Mouse (Mus musculus) G1E-ER4 (cell line): ENCODE measurements around the gene Stard9. TPM values are rescaled to one million over a fixed set of nuclear protein-coding genes. Genes with fewer than 3 reads are reported as not detected.

Source experiments
- GATA1 ChIP-seq: IDR thresholded peaks from one replicate; pipeline ENCODE4 v1.8.0; 2012; ENCODE audit warnings: low read length, inconsistent platforms
- polyA plus RNA-seq: library from polyadenylated mRNA; stranded (reverse); fragments of >175 nt; gene quantifications from 2 replicates; pipeline ENCODE4 v1.2.3, GENCODE M21; 2012

The Stard9 gene
- polyA plus RNA-seq, 1 experiment = 0.26 TPM

DNA sequence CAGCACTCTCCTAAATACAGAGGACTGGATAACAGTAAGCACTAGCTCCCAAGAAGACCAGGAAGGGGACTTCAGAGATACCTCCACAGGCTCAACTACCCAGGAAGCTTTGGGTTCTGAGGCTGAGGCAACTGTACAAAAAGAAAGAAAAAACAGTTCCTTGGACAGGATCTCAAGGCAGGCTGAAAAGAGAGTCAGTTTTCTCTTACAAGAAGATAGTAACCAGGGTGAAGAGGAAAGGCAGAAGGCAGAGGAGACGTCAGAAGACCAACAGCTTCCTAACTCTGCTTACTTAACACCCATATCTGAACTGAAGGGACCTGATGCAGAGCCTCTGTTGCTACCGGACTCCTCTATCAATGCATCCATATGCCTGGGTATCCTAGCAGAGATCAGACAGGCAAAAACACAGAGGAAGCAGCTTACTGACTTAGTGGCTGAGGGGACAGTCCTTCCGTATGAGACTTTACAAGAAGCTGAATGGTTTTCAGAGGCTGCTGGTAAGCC lies 71.5 kb downstream of the Stard9 start:
- no peak for TF ChIP-seq GATA1

DNA sequence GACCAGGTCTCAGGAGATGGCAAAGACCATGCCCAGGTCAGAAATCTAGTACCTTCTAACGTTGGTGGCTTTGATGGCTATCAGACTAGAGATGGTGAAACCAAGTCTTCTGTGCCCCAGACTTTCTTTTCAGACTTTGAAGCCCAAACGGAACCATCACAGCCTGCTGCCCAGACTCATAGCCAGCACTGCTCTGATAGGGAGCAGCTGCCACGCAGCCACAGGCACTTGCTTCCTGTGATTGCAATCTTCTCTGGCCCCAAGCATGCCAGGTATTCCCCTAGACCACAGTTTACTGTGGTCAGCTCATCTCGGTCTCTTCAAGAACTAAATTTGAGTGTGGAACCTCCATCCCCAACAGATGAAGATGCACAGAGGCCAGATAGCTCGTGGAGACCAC lies 73.8 kb downstream of the Stard9 start:
- no peak for TF ChIP-seq GATA1

DNA sequence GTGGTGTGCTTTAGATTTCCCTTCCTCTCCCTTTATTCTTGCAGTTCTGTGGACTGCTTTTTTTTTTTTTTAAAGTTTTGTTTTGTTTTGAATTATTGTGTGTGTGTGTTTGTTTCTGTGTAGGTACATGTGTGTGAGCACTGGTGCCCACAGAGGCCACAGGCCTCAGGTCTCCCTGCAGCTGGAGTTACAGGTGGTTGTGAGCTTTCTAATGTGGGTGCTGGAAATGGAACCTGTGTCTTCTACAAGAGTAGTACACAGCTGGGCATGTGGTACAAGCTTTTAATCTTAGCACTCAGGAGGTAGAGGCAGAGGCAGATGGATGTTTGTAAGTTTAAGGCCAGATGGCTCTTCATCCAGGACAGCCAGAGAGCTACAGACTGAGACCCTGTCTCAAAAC lies 78.1 kb downstream of the Stard9 start:
- no peak for TF ChIP-seq GATA1

DNA sequence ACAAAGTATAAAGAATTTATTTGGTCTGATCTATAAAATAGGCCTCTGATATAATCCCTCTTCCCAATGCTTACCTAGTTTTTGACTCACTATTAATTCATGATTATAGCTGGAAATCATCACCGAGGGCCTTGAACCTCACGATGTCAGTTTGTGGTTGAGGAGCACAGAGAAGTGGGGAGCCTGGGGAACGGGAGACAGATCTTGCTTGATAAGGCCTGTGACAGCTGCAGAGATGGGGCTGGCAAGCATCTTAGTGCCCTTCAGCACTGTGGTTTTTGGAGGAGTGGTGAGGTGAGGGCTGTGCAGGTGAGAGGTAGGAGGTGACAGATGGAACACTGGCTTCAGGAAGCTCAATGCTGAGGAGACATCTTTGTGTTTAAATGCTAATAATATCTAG lies 81.2 kb downstream of the Stard9 start:
- TF ChIP-seq GATA1 = no peak

DNA sequence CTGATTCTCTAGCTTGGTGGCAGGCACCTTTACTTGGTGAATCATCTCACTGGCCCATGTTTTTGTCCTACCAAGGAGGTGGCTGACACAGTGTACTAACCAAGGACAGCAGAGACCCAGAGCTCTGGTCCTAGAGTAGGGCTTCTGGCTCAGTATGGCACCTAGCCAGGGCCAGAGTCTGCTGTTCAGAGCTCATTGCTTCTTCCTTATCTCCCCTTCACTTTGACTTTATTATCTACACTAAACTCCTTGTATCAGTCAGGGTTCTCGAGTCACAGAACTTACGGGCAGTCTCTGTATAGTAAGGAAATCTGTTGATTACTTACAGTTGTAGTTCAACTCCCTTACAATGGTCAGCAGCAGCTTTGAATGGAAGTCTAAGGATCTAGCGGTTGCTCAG lies 82.0 kb downstream of the Stard9 start:
- TF ChIP-seq GATA1 = no peak

DNA sequence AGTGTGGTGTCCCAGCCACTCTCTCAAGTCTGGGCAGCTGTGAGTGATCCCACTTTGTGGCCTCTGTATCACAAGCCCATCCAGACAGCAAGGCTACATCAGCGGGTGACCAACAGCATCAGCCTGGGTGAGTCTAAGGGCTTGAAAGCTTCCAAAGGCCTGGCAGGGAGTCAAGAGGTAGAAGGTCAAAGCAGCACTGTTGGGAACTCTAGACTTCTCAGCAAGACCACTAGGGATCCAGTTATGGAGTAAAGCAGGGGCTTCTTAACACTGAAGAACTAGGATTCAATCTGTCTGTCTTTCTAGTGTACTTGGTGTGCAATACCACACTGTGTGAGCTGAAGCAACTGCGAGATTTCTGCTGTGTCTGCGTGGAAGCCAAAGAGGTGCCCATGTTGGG lies 84.5 kb downstream of the Stard9 start:
- TF ChIP-seq GATA1 = no peak

DNA sequence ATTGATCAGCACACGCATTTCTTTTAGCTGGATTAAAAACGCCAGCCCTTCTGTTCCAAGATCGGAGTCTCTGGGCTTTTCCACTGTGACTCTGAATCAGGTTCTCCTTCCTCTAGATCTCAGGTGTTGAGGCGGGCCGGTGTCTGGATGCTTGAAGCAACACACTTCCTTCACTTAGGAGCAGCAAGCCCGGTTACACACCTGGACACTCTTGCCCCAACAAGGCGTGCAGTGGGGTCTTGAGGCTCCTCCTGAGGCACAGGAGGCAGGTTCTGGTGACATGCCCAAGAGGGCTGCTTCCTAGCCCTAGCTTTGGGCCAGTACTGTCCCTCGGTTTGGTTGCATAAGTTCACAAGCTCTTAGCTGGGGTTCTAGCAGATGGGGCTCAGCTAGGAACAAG lies 89.6 kb downstream of the Stard9 start:
- TF ChIP-seq GATA1 = no peak

DNA sequence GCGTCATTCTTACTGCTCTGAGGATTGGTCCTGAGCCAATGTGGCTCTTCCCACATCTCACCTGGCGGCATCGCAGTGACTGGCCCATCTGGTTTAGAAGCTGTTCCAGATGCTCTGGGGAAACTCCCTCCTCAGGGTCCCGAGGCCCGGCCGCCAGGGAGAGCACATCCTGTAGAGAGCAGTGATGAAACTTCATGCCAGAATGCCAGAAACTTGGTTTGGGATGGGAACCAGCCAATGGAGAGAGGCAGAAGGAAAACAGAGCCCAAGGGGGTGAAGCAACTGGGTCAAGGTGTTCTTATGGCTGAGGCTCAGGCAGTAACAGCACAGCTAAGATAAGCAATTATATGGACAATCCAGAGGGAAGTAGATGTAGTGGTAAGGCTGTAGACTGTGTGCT lies 91.9 kb downstream of the Stard9 start:
- TF ChIP-seq GATA1 = no peak

DNA sequence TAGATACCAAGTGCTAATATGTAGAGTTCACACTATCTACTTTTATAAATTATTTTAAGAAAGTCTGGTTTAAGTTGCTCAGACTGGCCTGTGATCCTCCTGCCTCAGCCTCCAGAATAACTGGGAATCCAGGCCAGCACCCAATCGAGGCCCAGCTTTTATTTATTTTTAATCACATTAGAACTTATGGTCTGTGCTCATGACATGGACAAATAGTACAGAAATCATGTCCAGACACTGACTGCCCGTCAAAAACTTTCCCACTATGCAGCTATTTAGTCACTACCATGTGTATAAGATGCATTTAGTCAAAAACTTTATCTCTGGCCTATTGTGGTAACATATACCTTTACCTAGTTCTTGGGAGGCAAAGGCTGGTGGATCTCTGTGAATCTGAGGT lies 93.0 kb downstream of the Stard9 start:
- no peak for TF ChIP-seq GATA1

DNA sequence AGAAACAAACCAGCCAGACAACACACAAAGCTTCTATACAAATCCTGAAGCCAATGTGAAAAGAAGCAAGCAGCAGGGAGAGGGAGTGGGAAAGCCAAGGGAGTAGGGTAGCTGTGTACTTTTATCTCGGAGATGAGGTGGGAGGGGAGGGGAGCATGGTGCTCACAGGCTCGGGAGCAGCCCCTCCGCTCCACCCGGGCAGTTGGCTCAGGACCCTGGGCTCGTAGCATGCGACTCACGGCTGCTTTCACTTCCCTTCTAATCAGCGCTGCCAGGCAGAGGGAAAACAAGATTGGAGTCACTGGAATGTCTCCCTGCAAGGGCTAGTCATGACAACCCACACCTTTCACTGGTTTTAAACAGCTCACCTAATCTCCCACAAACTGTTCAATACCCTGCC lies 93.6 kb downstream of the Stard9 start:
- no peak for TF ChIP-seq GATA1

DNA sequence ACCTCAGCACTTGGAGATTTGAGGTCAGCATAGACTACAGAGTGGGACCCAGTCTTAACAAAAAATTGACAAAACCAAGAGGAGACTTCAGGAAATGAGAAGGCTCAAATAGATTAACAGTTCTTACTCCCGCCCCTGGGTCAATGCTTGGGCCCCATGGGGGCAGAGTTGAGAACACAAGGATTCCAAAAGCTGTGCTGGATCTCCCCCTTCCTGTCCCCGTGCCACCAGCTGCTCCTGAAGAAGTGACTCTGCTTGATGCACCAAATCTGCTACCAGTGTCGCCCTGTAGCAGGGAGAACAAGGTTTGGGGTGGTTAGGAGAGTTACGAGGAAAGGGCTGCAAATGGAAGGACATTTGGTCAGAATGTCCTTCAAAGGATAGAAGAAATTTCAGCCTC lies 94.7 kb downstream of the Stard9 start:
- no peak for TF ChIP-seq GATA1

DNA sequence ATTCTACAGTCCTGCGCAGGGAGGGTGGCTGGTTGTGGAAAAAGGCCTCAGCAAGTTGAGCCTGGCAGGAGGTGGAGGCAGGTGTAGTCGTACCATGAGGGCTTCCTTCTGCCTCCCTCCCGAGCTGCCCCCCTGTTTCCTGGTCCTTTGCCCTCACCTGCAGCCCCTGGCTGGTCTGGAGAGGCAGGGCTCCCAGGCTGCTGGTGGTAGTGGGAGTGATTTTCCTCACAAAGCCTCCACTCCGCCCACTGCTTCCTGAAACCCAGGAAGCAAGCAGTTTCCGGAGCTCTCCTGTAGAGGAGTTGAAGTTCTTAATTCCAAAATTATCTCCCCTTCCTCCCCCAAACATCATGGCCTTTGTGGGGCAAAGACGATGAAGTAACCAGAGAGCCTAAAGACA lies 95.3 kb downstream of the Stard9 start:
- TF ChIP-seq GATA1 = no peak

DNA sequence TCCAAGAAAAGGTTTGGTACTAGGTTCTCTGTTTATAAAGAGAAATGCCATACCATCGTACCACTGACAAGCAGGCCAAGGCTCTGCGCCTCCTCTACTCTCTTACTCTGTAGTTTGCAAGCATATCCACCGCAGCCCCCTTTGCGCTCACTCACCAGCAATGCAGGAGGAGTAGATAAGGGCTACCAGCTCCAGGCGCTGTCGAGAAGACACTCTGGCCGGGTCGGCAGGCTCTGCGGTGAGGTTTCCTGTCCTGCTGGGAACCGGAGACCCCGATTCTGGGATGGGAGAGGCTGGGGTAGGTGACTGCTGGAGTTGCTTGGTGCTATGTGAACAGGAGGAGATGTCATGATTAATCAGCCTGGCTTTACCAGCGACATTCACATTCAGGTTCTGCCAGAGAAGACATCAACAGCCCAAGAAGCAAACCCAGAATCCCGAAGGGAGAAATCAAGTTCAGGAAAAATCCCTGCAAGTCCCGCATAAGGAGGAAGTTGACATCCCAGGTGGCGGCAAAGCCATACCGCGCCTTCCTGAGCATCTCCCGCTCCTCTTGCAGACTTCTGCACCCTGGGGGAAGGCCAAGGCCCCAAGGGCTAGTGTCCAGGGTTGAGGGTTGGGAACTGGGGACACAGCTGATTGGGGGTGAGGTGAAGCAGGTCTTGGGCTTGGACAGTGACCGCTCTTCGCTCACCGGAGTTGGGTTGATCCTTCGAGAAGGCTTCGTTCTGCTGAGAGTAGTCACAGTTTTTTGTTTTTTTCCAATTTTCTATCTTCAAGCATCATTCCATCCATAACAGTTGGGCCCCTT lies 101.1 kb downstream of the Stard9 start:
- no peak for TF ChIP-seq GATA1

DNA sequence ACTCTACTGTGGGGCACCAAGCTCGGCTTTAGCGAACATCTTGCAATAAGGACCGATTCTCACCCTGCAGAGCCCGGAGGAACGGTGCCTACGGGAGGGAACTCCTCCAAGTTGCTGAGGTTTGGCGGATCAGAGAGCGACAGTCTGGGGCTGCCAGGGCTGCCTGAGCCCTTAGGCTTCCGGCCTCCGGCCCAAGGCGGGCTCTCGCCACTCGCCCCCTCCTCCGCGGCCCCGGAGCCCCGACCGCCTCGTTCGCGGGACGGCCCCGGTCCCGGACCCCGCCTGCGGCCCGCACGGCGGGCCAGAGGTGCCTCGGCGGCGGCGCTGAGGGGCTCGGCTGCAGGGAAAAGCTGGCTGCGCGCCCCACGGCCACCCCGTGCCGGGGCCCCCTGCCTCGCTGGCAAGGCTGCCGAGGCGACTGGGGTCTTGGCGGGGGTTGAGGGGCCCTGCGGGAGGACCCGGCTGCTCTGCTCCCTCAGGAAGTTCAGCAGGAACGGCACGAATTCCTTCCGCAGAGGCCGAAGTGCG lies 101.8 kb downstream of the Stard9 start:
- TF ChIP-seq GATA1 = no peak

DNA sequence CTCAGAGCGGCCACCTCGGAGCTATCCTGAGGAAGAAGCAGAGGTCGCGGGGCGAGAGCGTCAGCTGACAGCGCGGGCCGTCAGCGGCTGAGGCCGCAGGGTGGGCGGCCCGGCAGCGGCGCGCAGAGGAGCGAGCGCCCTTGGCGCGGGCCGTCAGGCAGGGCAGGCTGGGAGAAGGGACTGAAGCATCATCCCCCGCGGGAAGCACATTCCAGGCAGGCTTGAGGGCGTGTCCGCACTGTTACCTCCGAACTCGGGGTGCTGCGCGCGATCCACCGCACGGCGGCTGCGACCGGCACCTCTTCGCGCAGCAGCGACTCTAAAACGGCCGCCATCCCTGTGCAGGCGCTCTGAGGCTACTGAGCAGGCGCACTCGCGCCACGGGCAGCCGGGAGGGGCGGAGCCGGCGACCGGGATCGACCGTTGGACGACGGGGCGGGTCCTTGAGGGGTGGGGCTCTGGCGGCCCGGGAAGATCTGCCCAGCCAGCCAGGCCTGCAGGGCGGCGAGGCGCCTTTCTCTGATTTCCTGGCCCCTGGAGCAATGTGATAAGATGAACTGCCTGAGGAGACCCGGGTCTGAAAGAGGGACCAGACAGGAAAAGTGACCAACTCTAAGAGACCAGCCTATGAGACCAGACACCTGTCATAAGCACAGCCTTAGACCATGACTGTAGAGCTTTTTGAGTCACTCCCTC lies 102.4 kb downstream of the Stard9 start:
- no peak for TF ChIP-seq GATA1

DNA sequence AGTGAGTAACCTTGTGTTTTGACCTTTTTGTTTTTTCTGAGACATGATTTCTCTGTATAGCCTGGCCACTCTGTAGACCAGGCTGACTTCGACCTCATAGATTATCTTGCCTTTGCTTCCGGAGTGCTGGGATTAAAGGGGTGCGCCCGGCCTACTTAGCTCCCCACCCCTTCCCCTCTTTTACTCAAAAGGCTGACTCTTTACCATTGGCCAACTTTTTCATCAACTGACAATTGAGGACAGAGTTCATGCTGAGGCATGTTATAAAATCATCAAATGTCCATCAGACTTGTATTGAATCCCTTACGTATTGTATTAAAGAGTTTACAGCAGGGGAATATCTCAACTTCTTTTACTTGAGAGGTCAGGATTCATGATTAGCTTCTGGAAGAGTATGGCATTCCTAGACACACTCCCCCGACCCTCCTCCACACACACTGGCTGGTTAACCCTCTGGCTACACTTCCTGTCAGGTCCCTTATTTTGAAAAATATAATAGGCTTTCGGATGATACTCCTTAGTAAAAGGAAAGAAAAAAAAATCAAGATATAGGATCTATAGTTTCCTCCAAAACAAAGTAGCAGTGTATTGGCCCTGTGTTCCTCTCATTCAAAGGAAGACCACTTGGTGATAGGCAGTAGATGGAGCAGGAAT lies 103.1 kb downstream of the Stard9 start:
- TF ChIP-seq GATA1 = no peak
